Mouse (Mus musculus): ENCODE results near the gene Rtkn. TPM values are rescaled to one million over a fixed set of nuclear protein-coding genes. Genes with fewer than 3 reads are reported as not detected.
A peak's percentile ranks its signal among the peaks of the same experiment; 100 is the strongest.

Rtkn gene
- polyA plus RNA-seq, 1 experiment from 2014 or later = 20.7 TPM

GRCm38 (mm10) chr6:83134226-83134625, 1.0 kb upstream of the Rtkn start:
- 81% methylated on average over 3 of the region's 3 CpGs for WGBS
- H3K27me3 ChIP-seq = peaks cover 16% of the 10 kb centered on the region
- no peak overlapping the region for H3K9ac ChIP-seq
- H3K4me1 ChIP-seq (replicated peaks) = peaks cover 41% of the 10 kb centered on the region
- no peaks in the 10 kb centered on the region for H3K36me3 ChIP-seq
- ATAC-seq (ENCODE audit: low read depth) = no peak
- H3K4me2 ChIP-seq = no peak overlapping the region
- H3K4me3 ChIP-seq = no peak overlapping the region
- no peaks in the 10 kb centered on the region for H3K9me3 ChIP-seq
- no peak overlapping the region for H3K27ac ChIP-seq (replicated peaks)

GRCm38 (mm10) chr6:83135571-83136161, 403 bp downstream of the Rtkn start:
- 4% methylated on average over 37 of the region's 37 CpGs for WGBS

GRCm38 (mm10) chr6:83136291-83136880, 1.1 kb downstream of the Rtkn start:
- no peaks in the 10 kb centered on the region for H3K9me3 ChIP-seq
- peak; percentile 10; the same call in 1 of the 2 replicates for ATAC-seq (ENCODE audit: low read depth)
- 15% methylated on average over 5 of the region's 5 CpGs for WGBS
- H3K4me1 ChIP-seq (replicated peaks) = peaks cover 52% of the 10 kb centered on the region
- no peaks in the 10 kb centered on the region for H3K36me3 ChIP-seq
- peaks cover 16% of the 10 kb centered on the region for H3K27me3 ChIP-seq
- H3K27ac ChIP-seq (replicated peaks) = peak overlapping the region; percentile 95
- H3K4me3 ChIP-seq = peak overlapping the region; percentile 44
- H3K4me2 ChIP-seq = peak overlapping the region; percentile 63
- H3K9ac ChIP-seq = peak overlapping the region; percentile 83

More at GRCm38 (mm10) chr6:83135571-83136161, 403 bp downstream of the Rtkn start:
- Histone ChIP-seq H3K27ac (replicated peaks) (peak overlapping the region; percentile 95; the same call in 1 of the 2 replicates), H3K9ac (peak overlapping the region; percentile 83), H3K36me3 (no peaks in the 10 kb centered on the region), H3K4me3 (peak overlapping the region; percentile 44), H3K9me3 (no peaks in the 10 kb centered on the region), H3K27me3 (peaks cover 16% of the 10 kb centered on the region), H3K4me2 (peak overlapping the region; percentile 63), H3K4me1 (replicated peaks) (peaks cover 51% of the 10 kb centered on the region)
- no peak for ATAC-seq (ENCODE audit: low read depth)

- Histone ChIP-seq H3K27me3 (peaks cover 16% of the 10 kb centered on the region), H3K4me3 (peak overlapping the region; percentile 44), H3K9ac (peak overlapping the region; percentile 83), H3K4me2 (peak overlapping the region; percentile 63), H3K9me3 (no peaks in the 10 kb centered on the region), H3K27ac (replicated peaks) (peak overlapping the region; percentile 95), H3K36me3 (no peaks in the 10 kb centered on the region), H3K4me1 (replicated peaks) (peaks cover 59% of the 10 kb centered on the region)
- ATAC-seq (ENCODE audit: low read depth) = peak; percentile 77
- WGBS = under 1% methylated on average over 26 of the region's 26 CpGs
Measured at GRCm38 (mm10) chr6:83136881-83137575, 1.8 kb downstream of the Rtkn start.

GRCm38 (mm10) chr6:83137576-83137950, 2.3 kb downstream of the Rtkn start:
- Histone ChIP-seq H3K4me1 (replicated peaks) (peaks cover 64% of the 10 kb centered on the region), H3K4me2 (peak overlapping the region; percentile 63), H3K9ac (peak overlapping the region; percentile 83), H3K27me3 (peaks cover 16% of the 10 kb centered on the region), H3K4me3 (peak overlapping the region; percentile 44), H3K9me3 (no peaks in the 10 kb centered on the region), H3K36me3 (no peaks in the 10 kb centered on the region), H3K27ac (replicated peaks) (peak overlapping the region; percentile 95)
- under 1% methylated on average over 12 of the region's 12 CpGs for WGBS
- peak; percentile 60 for ATAC-seq (ENCODE audit: low read depth)

GRCm38 (mm10) chr6:83138056-83138455, 2.8 kb downstream of the Rtkn start:
- peak; percentile 15; the same call in 1 of the 2 replicates for ATAC-seq (ENCODE audit: low read depth)
- Histone ChIP-seq H3K4me3 (peak overlapping the region; percentile 44), H3K4me1 (replicated peaks) (peaks cover 69% of the 10 kb centered on the region), H3K9me3 (no peaks in the 10 kb centered on the region), H3K36me3 (no peaks in the 10 kb centered on the region), H3K4me2 (peak overlapping the region; percentile 63), H3K27ac (replicated peaks) (peak overlapping the region; percentile 95), H3K9ac (peak overlapping the region; percentile 83), H3K27me3 (peaks cover 16% of the 10 kb centered on the region)
- 1% methylated on average over 11 of the region's 11 CpGs for WGBS

- H3K4me1 ChIP-seq (replicated peaks) = peaks cover 70% of the 10 kb centered on the region
- WGBS = 91% methylated on average over 8 of the region's 8 CpGs
- H3K9ac ChIP-seq = no peak overlapping the region
Measured at GRCm38 (mm10) chr6:83140044-83140443, 4.8 kb downstream of the Rtkn start.

GRCm38 (mm10) chr6:83141636-83142035, 6.4 kb downstream of the Rtkn start:
- no peaks in the 10 kb centered on the region for H3K27me3 ChIP-seq
- peak overlapping the region; percentile 35 for H3K4me3 ChIP-seq
- peak overlapping the region; percentile 69 for H3K9ac ChIP-seq
- no peak for ATAC-seq (ENCODE audit: low read depth)
- H3K36me3 ChIP-seq = no peaks in the 10 kb centered on the region; the same call in 1 of the 2 replicates
- H3K27ac ChIP-seq (replicated peaks) = peak overlapping the region; percentile 55; the same call in 1 of the 2 replicates
- peaks cover 54% of the 10 kb centered on the region for H3K4me1 ChIP-seq (replicated peaks)
- WGBS = 42% methylated on average over 4 of the region's 4 CpGs
- H3K9me3 ChIP-seq = no peaks in the 10 kb centered on the region
- peak overlapping the region; percentile 70 for H3K4me2 ChIP-seq

More at GRCm38 (mm10) chr6:83140044-83140443, 4.8 kb downstream of the Rtkn start:
- no peak for ATAC-seq (ENCODE audit: low read depth)
- H3K27ac ChIP-seq (replicated peaks) = no peak overlapping the region
- no peaks in the 10 kb centered on the region for H3K36me3 ChIP-seq
- H3K4me2 ChIP-seq = no peak overlapping the region
- no peak overlapping the region for H3K4me3 ChIP-seq
- peaks cover 15% of the 10 kb centered on the region for H3K27me3 ChIP-seq
- H3K9me3 ChIP-seq = no peaks in the 10 kb centered on the region

- H3K4me1 ChIP-seq (replicated peaks) = peaks cover 48% of the 10 kb centered on the region
- no peaks in the 10 kb centered on the region for H3K27me3 ChIP-seq
- H3K4me3 ChIP-seq = peak overlapping the region; percentile 35
- H3K27ac ChIP-seq (replicated peaks) = peak overlapping the region; percentile 55
- H3K4me2 ChIP-seq = peak overlapping the region; percentile 70
- H3K36me3 ChIP-seq = peaks cover 2% of the 10 kb centered on the region; the same call in 1 of the 2 replicates
- H3K9me3 ChIP-seq = no peaks in the 10 kb centered on the region
- 5% methylated on average over 41 of the region's 41 CpGs for WGBS
- ATAC-seq (ENCODE audit: low read depth) = no peak
- H3K9ac ChIP-seq = peak overlapping the region; percentile 69
Measured at GRCm38 (mm10) chr6:83142211-83142731, 7.0 kb downstream of the Rtkn start.

- 47% methylated on average over 11 of the region's 11 CpGs for WGBS
- H3K4me1 ChIP-seq (replicated peaks) = peaks cover 42% of the 10 kb centered on the region
- peak overlapping the region; percentile 55 for H3K27ac ChIP-seq (replicated peaks)
- H3K4me3 ChIP-seq = no peak overlapping the region
- H3K36me3 ChIP-seq = peaks cover 8% of the 10 kb centered on the region; the same call in 1 of the 2 replicates
- ATAC-seq (ENCODE audit: low read depth) = peak; percentile 19; the same call in 1 of the 2 replicates
- H3K9me3 ChIP-seq = no peaks in the 10 kb centered on the region
- no peaks in the 10 kb centered on the region for H3K27me3 ChIP-seq
- peak overlapping the region; percentile 70 for H3K4me2 ChIP-seq
- peak overlapping the region; percentile 69; the same call in 1 of the 2 replicates for H3K9ac ChIP-seq
Measured at GRCm38 (mm10) chr6:83142886-83143285, 7.6 kb downstream of the Rtkn start.

GRCm38 (mm10) chr6:83145209-83145608, 9.9 kb downstream of the Rtkn start:
- Histone ChIP-seq H3K27me3 (no peaks in the 10 kb centered on the region), H3K9ac (no peak overlapping the region), H3K27ac (replicated peaks) (no peak overlapping the region), H3K4me1 (replicated peaks) (peaks cover 19% of the 10 kb centered on the region), H3K36me3 (peaks cover 28% of the 10 kb centered on the region), H3K4me3 (no peak overlapping the region), H3K9me3 (no peaks in the 10 kb centered on the region), H3K4me2 (no peak overlapping the region)
- no peak for ATAC-seq (ENCODE audit: low read depth)
- 90% methylated on average over 2 of the region's 2 CpGs for WGBS

GRCm38 (mm10) chr6:83145805-83146204, 10.5 kb downstream of the Rtkn start:
- no peaks in the 10 kb centered on the region for H3K9me3 ChIP-seq
- peaks cover 33% of the 10 kb centered on the region for H3K36me3 ChIP-seq
- peaks cover 19% of the 10 kb centered on the region for H3K4me1 ChIP-seq (replicated peaks)
- WGBS = 72% methylated on average over 9 of the region's 9 CpGs
- ATAC-seq (ENCODE audit: low read depth) = no peak
- no peak overlapping the region for H3K27ac ChIP-seq (replicated peaks)
- no peak overlapping the region for H3K4me3 ChIP-seq
- H3K9ac ChIP-seq = no peak overlapping the region
- H3K27me3 ChIP-seq = no peaks in the 10 kb centered on the region
- no peak overlapping the region for H3K4me2 ChIP-seq

Measured in neural tube, embryonic 13.5 days (tissue).